Mouse (Mus musculus) embryonic stem cell, embryonic (primary cell): ENCODE results near the gene Fgfr2.

Experiments used
- CTCF ChIA-PET, 4 experiments: fragments of 300-600 bp in 2 of 4; fragments of 350-600 bp in 2 of 4; sonication (Branson Sonifier 250); formaldehyde crosslinking; loops; one replicate each; lab custom pipeline; 2022; ENCODE audit warnings: inconsistent platforms in 2 of 4; lab: Charles Lee
- POLR2A ChIA-PET, 4 experiments: fragments of 300-600 bp in 2 of 4; fragments of 350-600 bp in 2 of 4; sonication (Branson Sonifier 250); formaldehyde crosslinking; loops; one replicate each; lab custom pipeline; 2022; ENCODE audit warnings: antibody characterized with exemption in 4 of 4, inconsistent platforms in 1 of 4; lab: Charles Lee

The Fgfr2 gene

DNA sequence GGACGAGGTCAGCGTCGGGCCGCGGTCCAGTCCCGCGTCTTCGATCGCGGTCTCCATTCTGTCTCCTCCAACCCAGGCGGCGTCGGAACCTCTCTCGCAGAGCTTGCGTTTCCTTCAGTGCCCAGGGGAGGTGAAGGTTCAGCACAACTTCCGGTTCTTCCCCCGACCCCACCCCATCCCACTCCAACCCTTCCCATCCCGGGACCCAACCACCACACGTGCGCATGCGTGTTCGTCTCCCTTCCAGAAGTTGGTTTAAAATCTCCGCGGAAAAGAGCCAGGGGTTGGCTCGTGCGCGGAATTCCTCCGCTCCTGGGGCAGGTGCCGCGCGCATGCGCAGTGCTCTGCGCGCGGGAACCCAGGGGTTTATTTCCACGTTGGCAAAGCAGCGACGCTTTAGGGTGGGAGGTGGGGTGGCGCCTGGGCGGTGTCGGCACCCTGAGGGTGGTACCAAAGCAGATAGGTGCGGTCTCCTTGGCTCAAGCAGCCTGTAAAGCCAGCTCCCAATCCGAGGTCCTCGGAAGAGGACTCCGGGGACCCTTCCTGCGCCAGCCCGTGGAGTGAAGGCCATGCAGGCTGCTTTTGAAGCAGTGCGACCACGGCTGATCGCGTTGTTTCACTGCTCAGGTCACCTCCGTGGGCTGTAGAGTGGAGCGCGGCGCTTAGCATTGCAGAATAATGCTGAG, 1760.4 kb downstream of the Fgfr2 start, which contains the start of gene 2310057M21Rik:
TSS of gene 2310057M21Rik (minus strand) at position 145 of the 686 bp plus-strand sequence.
- ChIA-PET POLR2A (interaction anchor here in 3 of 4 experiments (0.8 to 1.9 kb wide), 18 partner anchors 8 to 717 kb away, joined by 3 to 14 read pairs (median 5); partner anchors contain the start of genes Pstk (in 2 of the 3), Acadsb (in 1 of the 3), Bub3 (in 1 of the 3) and Ikzf5 (in 1 of the 3)), CTCF (interaction anchor here in 3 of 4 experiments (0.5 to 1.4 kb wide), 3 partner anchors 9 to 107 kb away, joined by 3 to 4 read pairs (median 3); no protein-coding TSS in a partner anchor)

- POLR2A ChIA-PET = interaction anchor here in 3 of 4 experiments (0.8 to 1.9 kb wide), 15 partner anchors 8 to 717 kb away, joined by 3 to 14 read pairs (median 6); partner anchors contain the start of genes Pstk (in 2 of the 3), Acadsb (in 1 of the 3), Bub3 (in 1 of the 3) and Ikzf5 (in 1 of the 3)
- CTCF ChIA-PET = interaction anchor here in 3 of 4 experiments (0.5 to 1.4 kb wide), 3 partner anchors 9 to 107 kb away, joined by 3 to 4 read pairs (median 3); no protein-coding TSS in a partner anchor
Measured at GRCm38 (mm10) chr7:131362269-131362614, 1760.9 kb downstream of the Fgfr2 start.

DNA sequence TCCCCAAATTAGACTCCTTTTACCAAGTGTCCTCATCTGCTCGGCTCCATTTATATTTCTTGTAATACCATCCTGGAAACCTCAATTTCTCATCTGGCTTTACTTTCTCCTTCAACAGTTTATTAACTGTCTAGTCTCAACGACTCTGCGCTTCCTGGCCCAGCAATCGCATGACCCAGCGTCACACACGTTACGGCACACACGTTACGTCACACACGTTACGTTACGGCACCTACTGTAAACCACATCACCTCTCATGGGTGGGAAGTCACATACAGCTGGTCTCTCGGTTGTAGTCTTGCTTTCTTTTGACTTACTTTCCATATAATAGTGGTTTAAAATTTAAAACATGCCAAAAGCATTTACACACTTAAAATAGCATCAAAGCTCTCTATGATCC, 1767.0 kb downstream of the Fgfr2 start:
- CTCF ChIA-PET = no interaction called here
- POLR2A ChIA-PET = interaction anchor here in 1 of 4 experiments (1.0 kb wide), 1 partner anchor 15 kb away, joined by 3 read pairs; no protein-coding TSS in a partner anchor

DNA sequence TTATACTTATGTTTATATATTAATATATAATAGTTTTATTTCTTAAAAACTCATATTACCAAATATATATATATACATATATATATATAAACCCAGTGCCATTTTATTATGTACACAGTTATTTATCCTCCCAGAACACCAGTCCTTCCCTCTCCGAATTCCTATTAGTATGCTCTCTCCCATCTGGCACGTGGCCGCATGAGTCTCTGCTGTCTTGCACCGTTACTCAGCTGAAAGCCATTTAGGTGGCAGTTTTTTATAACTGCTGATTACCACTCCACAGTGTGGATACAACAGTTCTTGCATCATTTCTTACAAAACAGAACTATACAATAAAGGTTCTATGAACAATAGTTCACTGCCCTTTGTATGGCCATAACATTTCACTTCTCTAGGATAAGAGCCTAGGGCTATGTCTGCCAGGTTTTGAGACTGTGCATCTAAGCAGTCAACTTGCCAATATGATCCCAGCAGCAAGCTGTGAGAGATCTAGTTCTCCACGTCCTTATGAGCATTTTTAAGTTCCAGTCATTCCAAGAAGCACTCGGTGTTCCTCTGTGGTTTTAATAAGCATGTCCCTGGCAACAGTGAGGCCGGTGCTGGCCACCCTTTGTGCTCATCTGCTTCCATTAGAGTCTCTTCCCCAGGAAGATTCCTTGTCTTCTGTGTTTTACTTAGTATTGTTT, 1777.2 kb downstream of the Fgfr2 start:
- POLR2A ChIA-PET = interaction anchor here in 2 of 4 experiments (1.0 to 1.2 kb wide), 3 partner anchors 8 to 24 kb away, joined by 3 read pairs; no protein-coding TSS in a partner anchor
- CTCF ChIA-PET = no interaction called here

- ChIA-PET CTCF (no interaction called here), POLR2A (interaction anchor here in 2 of 4 experiments (0.5 to 1.1 kb wide), 4 partner anchors 21 to 462 kb away, joined by 3 read pairs; no protein-coding TSS in a partner anchor)
Measured at GRCm38 (mm10) chr7:131337502-131338068, 1785.6 kb downstream of the Fgfr2 start.

- ChIA-PET CTCF (no interaction called here), POLR2A (interaction anchor here in 1 of 4 experiments (0.8 kb wide), 1 partner anchor 10 kb away, joined by 3 read pairs; no protein-coding TSS in a partner anchor)
Measured at GRCm38 (mm10) chr7:131333564-131333963, 1789.6 kb downstream of the Fgfr2 start, which contains the start of gene Fam24a. Gene Fam24a, plus strand, starts transcription at chr7:131333864.

DNA sequence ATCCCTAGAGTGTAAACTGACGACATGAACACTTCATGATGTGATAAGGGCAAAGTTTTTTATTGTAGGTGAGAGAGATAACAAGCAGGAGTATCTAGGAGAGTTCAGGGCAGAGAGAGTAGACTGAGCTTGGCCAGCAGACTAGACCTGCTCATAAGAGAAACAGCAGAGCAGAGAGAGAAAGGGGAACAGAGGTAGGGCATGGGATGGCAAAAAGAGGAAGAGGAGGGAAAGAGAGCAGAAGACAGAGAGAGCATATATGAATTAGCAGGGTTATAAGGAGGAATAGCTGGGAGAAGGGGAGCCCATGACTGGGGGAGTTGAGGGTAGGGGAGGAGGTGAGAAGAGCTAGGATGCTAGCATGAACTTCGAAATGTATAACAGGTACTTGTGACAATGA, 1791.5 kb downstream of the Fgfr2 start:
- POLR2A ChIA-PET = interaction anchor here in 1 of 4 experiments (1.6 kb wide), 1 partner anchor 14 kb away, joined by 4 read pairs; no protein-coding TSS in a partner anchor
- CTCF ChIA-PET = interaction anchor here in 2 of 4 experiments (0.6 to 0.7 kb wide), 2 partner anchors 31 to 365 kb away, joined by 3 read pairs; partner anchors contain the start of gene 2310057M21Rik (in 1 of the 2)

GRCm38 (mm10) chr7:131329416-131329815, 1793.7 kb downstream of the Fgfr2 start, which contains the start of gene Fam24b:
Gene Fam24b, minus strand, starts transcription at chr7:131329516.
- POLR2A ChIA-PET = no interaction called here
- CTCF ChIA-PET = interaction anchor here in 2 of 4 experiments (0.6 to 1.5 kb wide), 2 partner anchors 266 to 275 kb away, joined by 3 to 5 read pairs; no protein-coding TSS in a partner anchor

DNA sequence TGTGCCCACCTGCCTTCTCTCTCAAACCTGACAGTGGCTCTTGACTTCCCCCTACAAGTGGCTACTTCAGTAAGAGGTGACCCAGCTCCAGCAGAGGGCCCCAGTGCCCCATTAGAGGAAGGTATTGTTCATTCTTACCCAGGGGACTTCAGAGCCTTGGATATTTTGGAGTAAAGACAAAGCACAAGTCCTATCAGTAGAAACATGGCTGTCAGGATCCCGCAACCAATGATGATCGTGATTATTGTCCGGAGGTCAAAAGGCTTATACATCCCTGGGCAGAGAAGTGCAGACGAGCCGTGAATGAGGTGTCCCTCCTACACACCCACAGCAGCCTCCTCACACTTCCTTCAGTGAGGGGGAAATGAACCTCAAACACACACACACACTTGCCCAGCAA, 1796.1 kb downstream of the Fgfr2 start:
- CTCF ChIA-PET = no interaction called here
- POLR2A ChIA-PET = no interaction called here

- POLR2A ChIA-PET = interaction anchor here in 1 of 4 experiments (0.7 kb wide), 1 partner anchor 20 kb away, joined by 4 read pairs; no protein-coding TSS in a partner anchor
- CTCF ChIA-PET = interaction anchor here in 1 of 4 experiments (0.5 kb wide), 1 partner anchor 26 kb away, joined by 6 read pairs; no protein-coding TSS in a partner anchor
Measured at GRCm38 (mm10) chr7:131322192-131322591, 1801.0 kb downstream of the Fgfr2 start, which contains the start of gene Cuzd1. Gene Cuzd1, minus strand, starts transcription at chr7:131322292.

DNA sequence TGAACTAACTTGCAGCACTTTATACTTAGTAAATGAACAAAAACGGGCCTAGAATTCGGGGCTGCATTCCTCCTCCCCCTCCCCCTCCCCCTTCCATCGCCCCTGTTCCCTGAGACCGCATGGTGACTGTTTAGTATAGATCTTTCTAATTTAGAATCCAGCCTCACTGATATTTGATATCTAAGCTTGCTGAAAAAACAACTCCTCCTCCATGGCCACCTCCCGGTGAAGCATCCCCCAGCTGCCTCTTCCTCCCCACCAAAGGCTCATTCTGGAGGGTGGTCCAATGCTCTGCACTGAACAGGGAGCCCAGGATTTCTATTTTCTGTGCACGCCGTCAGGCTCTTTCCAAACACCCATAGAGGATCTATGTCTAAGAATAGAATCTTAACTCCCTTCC, 1804.8 kb downstream of the Fgfr2 start:
- POLR2A ChIA-PET = interaction anchor here in 1 of 4 experiments (0.6 to 3.1 kb wide), 4 partner anchors 13 to 44 kb away, joined by 3 to 8 read pairs (median 4); partner anchors contain the start of gene 2310057M21Rik
- CTCF ChIA-PET = no interaction called here

DNA sequence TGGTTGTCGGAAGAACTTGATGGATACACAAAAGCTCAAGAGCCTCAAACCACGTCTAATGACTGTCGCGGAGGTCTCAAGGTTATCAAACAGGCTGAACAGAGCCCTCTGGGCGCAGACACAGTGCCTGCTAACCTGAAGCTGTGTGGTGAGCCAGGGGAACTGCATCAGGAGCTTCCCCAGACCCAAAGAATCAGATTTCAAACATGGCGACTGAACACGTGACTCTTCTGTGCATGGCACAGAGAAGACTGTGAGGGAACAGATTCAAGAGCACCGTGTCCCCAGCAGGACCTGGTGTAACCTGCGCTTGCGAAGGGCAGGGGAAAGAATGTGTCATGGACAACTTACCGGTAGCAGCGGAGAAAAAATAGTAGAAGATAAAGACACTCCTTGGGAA, 1805.6 kb downstream of the Fgfr2 start:
- ChIA-PET CTCF (interaction anchor here in 2 of 4 experiments (0.5 to 1.4 kb wide), 3 partner anchors 118 to 206 kb away, joined by 3 to 4 read pairs (median 3); no protein-coding TSS in a partner anchor), POLR2A (interaction anchor here in 1 of 4 experiments (0.8 to 3.1 kb wide), 5 partner anchors 13 to 45 kb away, joined by 3 to 8 read pairs (median 4); partner anchors contain the start of gene 2310057M21Rik)

- ChIA-PET POLR2A (no interaction called here), CTCF (no interaction called here)
Measured at GRCm38 (mm10) chr7:131314493-131314892, 1808.7 kb downstream of the Fgfr2 start.

GRCm38 (mm10) chr7:131306733-131307132, 1816.4 kb downstream of the Fgfr2 start:
- POLR2A ChIA-PET = no interaction called here
- CTCF ChIA-PET = no interaction called here

DNA sequence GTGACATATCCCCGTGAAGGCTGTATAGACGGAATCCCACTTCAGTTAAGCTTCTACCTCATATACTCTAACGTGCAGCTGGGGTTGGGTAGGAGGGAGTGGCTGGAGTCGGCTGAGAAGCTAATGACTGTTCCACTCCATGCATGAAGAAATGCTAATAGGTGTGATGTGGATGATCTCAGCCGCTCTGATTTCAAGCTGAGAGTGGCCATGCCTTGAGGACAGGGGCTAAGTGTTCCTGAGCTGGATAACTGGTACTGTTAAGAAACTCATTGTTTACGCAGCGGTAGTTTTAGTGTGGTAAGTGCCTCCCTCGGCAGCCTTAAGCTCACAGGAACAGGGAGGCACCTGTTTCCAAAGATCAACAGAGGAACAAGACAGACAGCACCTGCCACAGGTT, 1819.8 kb downstream of the Fgfr2 start:
- CTCF ChIA-PET = no interaction called here
- POLR2A ChIA-PET = interaction anchor here in 2 of 4 experiments (0.5 to 1.5 kb wide), 3 partner anchors 14 to 321 kb away, joined by 3 to 5 read pairs (median 4); no protein-coding TSS in a partner anchor

DNA sequence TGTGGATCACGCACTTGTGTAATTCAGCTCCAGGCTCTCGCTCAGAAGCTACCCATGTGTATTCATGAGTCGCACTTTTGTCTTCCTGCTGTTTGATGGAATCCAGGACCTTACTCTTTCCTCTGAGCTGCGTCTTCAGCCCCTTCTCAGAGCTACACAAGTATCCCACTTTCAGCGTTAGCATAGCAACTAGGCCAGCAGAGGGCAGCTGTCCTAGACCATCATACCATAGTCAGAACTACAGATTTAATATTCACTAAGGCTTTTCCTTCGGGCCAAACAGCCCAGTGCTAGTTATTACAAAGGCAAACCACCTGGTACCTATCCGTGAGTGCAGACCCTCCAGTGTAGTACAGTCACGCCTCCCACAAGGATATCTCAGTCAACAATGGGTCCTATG, 1826.0 kb downstream of the Fgfr2 start:
- POLR2A ChIA-PET = no interaction called here
- CTCF ChIA-PET = interaction anchor here in 1 of 4 experiments (0.6 kb wide), 1 partner anchor 185 kb away, joined by 4 read pairs; no protein-coding TSS in a partner anchor

- POLR2A ChIA-PET = no interaction called here
- CTCF ChIA-PET = no interaction called here
Measured at GRCm38 (mm10) chr7:131265851-131266250, 1857.3 kb downstream of the Fgfr2 start.

DNA sequence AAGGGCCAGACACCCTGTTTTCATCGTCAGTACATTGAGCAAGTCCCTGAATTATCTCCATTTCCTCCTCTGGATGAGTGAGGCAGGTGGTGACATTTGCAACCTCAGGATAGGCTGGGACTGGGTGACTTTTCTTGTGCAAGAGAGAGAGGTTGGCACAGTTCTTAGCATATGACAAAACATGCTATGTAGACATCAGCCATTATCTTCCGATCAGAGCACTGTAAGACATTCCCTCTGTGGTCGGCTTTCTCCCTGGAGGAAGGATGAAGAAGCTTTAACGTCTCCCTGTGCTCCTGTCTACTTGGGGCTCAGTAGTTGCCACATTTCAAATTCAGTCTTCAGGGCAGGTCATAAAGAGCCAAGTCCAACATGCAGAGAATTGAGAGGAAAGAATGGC, 1858.9 kb downstream of the Fgfr2 start:
- POLR2A ChIA-PET = no interaction called here
- CTCF ChIA-PET = no interaction called here
